Mouse (Mus musculus) cerebellum, adult 2 months (tissue): Measurements from ENCODE around the gene Sema3d.

Experiments used
- CTCF ChIP-seq: fragments of 200-500 bp; IDR thresholded peaks from 2 replicates; pipeline ENCODE4 v1.5.1; 2011; ENCODE audit warnings: low read depth, mild to moderate bottlenecking, control low read depth, low read length, moderate library complexity, borderline replicate concordance; ENCODE audit not compliant: insufficient read depth
- POLR2A ChIP-seq: fragments of 200-500 bp; IDR thresholded peaks from 2 replicates; pipeline ENCODE4 v1.6.1; 2011; ENCODE audit warnings: low read length, control low read depth, borderline replicate concordance; ENCODE audit not compliant: insufficient read depth

DNA sequence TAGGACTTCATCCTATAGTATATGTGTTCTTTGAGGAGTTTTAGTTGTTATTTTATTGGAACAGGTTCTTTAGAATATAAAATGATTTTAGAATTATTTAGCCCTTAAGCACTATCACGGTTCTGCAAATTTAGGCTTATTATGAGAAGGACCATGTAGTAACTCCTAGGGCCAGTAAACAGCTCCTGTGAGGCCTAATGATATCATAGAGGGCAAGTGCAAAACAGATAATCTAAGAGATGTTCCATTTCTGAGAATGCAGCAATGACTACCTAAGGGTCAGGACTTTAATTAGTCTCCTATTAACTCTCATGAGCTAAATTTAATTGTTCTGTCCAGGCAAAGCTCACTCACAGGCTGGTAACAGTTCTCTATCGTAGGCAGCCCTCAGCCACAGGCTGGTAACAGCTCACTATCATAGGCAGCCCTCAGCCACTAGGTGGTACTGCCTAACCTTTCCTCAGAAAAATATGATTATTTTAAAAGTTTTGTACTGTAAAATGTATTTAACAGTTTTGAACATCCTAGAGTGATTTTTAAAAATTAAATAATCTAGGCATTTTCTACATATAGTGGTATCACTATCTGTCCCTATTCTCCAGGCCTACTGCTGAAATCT lies 181.5 kb downstream of the Sema3d start:
- TF ChIP-seq POLR2A (no peak), CTCF (no peak; the same call in 1 of the 2 replicates)
